Mouse (Mus musculus) heart, postnatal 0 days (tissue): ENCODE measurements around the gene Cp.

ENCODE experiments used
- CTCF ChIP-seq: IDR thresholded peaks from 2 replicates; pipeline ENCODE4 v1.5.1; 2016; ENCODE audit warnings: antibody characterized with exemption, control low read depth, low read depth
- EP300 ChIP-seq: IDR thresholded peaks from 2 replicates; pipeline ENCODE4 v1.6.1; 2016; ENCODE audit warnings: antibody characterized with exemption, low read depth

DNA sequence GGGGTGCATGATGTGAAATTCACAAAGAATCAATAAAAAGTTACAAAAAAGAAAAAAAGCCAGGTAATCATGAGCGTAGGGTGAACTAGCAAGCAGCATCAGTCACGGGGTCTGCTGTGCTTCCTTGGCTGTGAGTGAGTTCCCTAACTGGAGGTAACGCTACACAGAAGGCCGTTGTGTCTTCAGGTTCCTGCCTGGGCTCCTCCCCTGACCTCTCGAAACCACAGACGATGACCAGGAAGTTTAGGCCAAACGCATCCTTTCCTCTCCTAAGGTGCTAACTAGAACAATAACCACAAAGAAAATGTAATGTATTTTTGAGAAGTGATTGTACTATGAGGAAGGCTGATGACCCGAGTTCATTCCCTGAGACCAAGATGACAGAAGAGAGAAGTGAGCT, 47.6 kb downstream of the Cp start:
- TF ChIP-seq CTCF (no peak), EP300 (no peak)
